Mouse (Mus musculus) hindbrain, embryonic 15.5 days (tissue): ENCODE results near the gene Tssc4. TPM values are rescaled to one million over a fixed set of nuclear protein-coding genes. Genes with fewer than 3 reads are reported as not detected.

Source experiments
- ATAC-seq: fragments of 200-750 bp; cut with Nextera tagmentation; 2 replicates; pipeline ENCODE4 v1.8.0; 2017; ENCODE audit warnings: low read depth, moderate number of reproducible peaks, moderate TSS enrichment; ENCODE audit not compliant: low FRiP score
- H3K27ac ChIP-seq: fragments of 300-500 bp; sonication (generic); replicated peaks from 2 replicates; pipeline ENCODE4 v1.5.1; 2015; ENCODE audit warnings: mild to moderate bottlenecking, inconsistent platforms
- H3K27me3 ChIP-seq: fragments of 300-500 bp; sonication (generic); 2 replicates; pipeline ENCODE4 v1.6.1; 2015; ENCODE audit warnings: control low read depth, inconsistent platforms
- H3K36me3 ChIP-seq: fragments of 300-500 bp; sonication (generic); 2 replicates; pipeline ENCODE4 v1.6.1; 2015; ENCODE audit warnings: control low read depth, inconsistent platforms
- H3K4me1 ChIP-seq: fragments of 300-500 bp; sonication (generic); replicated peaks from 2 replicates; pipeline ENCODE4 v1.6.1; 2015; ENCODE audit warnings: control low read depth, inconsistent platforms
- H3K4me2 ChIP-seq: fragments of 300-500 bp; sonication (generic); 2 replicates; pipeline ENCODE4 v1.6.1; 2015; ENCODE audit warnings: moderate library complexity, mild to moderate bottlenecking, inconsistent platforms
- H3K4me3 ChIP-seq: fragments of 300-500 bp; sonication (generic); 2 replicates; pipeline ENCODE4 v1.5.1; 2015; ENCODE audit warnings: mild to moderate bottlenecking, inconsistent platforms
- H3K9ac ChIP-seq: fragments of 300-500 bp; sonication (generic); 2 replicates; pipeline ENCODE4 v1.6.1; 2015; ENCODE audit warnings: inconsistent platforms
- H3K9me3 ChIP-seq: fragments of 300-500 bp; sonication (generic); 2 replicates; pipeline ENCODE4 v1.6.1; 2016; ENCODE audit warnings: control low read depth, inconsistent platforms
- WGBS: fragments of 180-500 bp; shearing (Covaris S2); methylation state at CpG from one replicate; pipeline ENCODE4 v1.1.7; 2015; 5-methylcytosine and 5-hydroxymethylcytosine counted together
- polyA plus RNA-seq: library from polyadenylated mRNA; unstranded; fragments of >200 nt; fragmentation: Nextera tagmentation; extraction: Ambion mirVana; gene quantifications from 2 replicates; pipeline ENCODE4 v1.2.1, GENCODE M21; 2015

The Tssc4 gene
- polyA plus RNA-seq, 1 experiment from 2014 or later = 99.2 TPM

- H3K9ac ChIP-seq = no peak overlapping the region
- no peak overlapping the region for H3K4me3 ChIP-seq
- H3K4me2 ChIP-seq = no peak overlapping the region; the same call in 1 of the 2 replicates
- no peaks in the 10 kb centered on the region for H3K27me3 ChIP-seq
- ATAC-seq = no peak
- peaks cover 9% of the 10 kb centered on the region; the same call in 1 of the 2 replicates for H3K36me3 ChIP-seq
- no peaks in the 10 kb centered on the region for H3K9me3 ChIP-seq
- peaks cover 69% of the 10 kb centered on the region for H3K4me1 ChIP-seq
- peak overlapping the region; percentile 35; the same call in 1 of the 2 replicates for H3K27ac ChIP-seq
- WGBS = 90% methylated on average over 9 of the region's 9 CpGs
Observed at GRCm38 (mm10) chr7:143057667-143058220, 11.3 kb upstream of the Tssc4 start.

- H3K9ac ChIP-seq = no peak overlapping the region
- no peak for ATAC-seq
- H3K4me3 ChIP-seq = no peak overlapping the region
- peak overlapping the region; percentile 35; the same call in 1 of the 2 replicates for H3K27ac ChIP-seq
- H3K4me1 ChIP-seq = peaks cover 69% of the 10 kb centered on the region
- no peaks in the 10 kb centered on the region for H3K27me3 ChIP-seq
- 80% methylated on average over 5 of the region's 5 CpGs for WGBS
- H3K9me3 ChIP-seq = no peaks in the 10 kb centered on the region
- no peak overlapping the region; the same call in 1 of the 2 replicates for H3K4me2 ChIP-seq
- H3K36me3 ChIP-seq = peaks cover 14% of the 10 kb centered on the region; the same call in 1 of the 2 replicates
Observed at GRCm38 (mm10) chr7:143058221-143058697, 10.8 kb upstream of the Tssc4 start.

GRCm38 (mm10) chr7:143059202-143059870 is 9.7 kb upstream of the Tssc4 start:
- Histone ChIP-seq H3K4me3 (no peak overlapping the region), H3K4me1 (peaks cover 59% of the 10 kb centered on the region), H3K27me3 (no peaks in the 10 kb centered on the region), H3K9me3 (no peaks in the 10 kb centered on the region), H3K27ac (peak overlapping the region; percentile 35; the same call in 1 of the 2 replicates), H3K4me2 (no peak overlapping the region), H3K36me3 (peaks cover 25% of the 10 kb centered on the region), H3K9ac (no peak overlapping the region)
- ATAC-seq = no peak
- 69% methylated on average over 5 of the region's 5 CpGs for WGBS

- 82% methylated on average over 2 of the region's 2 CpGs for WGBS
Observed at GRCm38 (mm10) chr7:143062704-143063103, 6.3 kb upstream of the Tssc4 start.

GRCm38 (mm10) chr7:143064226-143064625 is 4.8 kb upstream of the Tssc4 start:
- Histone ChIP-seq H3K4me2 (no peak overlapping the region), H3K27ac (peak overlapping the region; percentile 51), H3K27me3 (no peaks in the 10 kb centered on the region), H3K9me3 (no peaks in the 10 kb centered on the region), H3K36me3 (peaks cover 59% of the 10 kb centered on the region), H3K4me1 (peaks cover 26% of the 10 kb centered on the region), H3K9ac (no peak overlapping the region), H3K4me3 (no peak overlapping the region)
- no peak for ATAC-seq
- WGBS = 17% methylated on average over 6 of the region's 6 CpGs

More at GRCm38 (mm10) chr7:143062704-143063103, 6.3 kb upstream of the Tssc4 start:
- no peak overlapping the region for H3K4me3 ChIP-seq
- H3K4me1 ChIP-seq = peaks cover 30% of the 10 kb centered on the region
- no peaks in the 10 kb centered on the region for H3K27me3 ChIP-seq
- no peak overlapping the region for H3K27ac ChIP-seq
- ATAC-seq = no peak
- H3K9ac ChIP-seq = no peak overlapping the region
- peaks cover 55% of the 10 kb centered on the region for H3K36me3 ChIP-seq
- H3K4me2 ChIP-seq = no peak overlapping the region
- H3K9me3 ChIP-seq = no peaks in the 10 kb centered on the region

- Histone ChIP-seq H3K36me3 (peaks cover 59% of the 10 kb centered on the region), H3K27me3 (no peaks in the 10 kb centered on the region), H3K9me3 (no peaks in the 10 kb centered on the region), H3K4me2 (no peak overlapping the region), H3K4me1 (peaks cover 28% of the 10 kb centered on the region), H3K9ac (no peak overlapping the region), H3K4me3 (no peak overlapping the region), H3K27ac (no peak overlapping the region)
- WGBS = 97% methylated on average over 2 of the region's 2 CpGs
- ATAC-seq = no peak
Observed at GRCm38 (mm10) chr7:143065692-143066091, 3.4 kb upstream of the Tssc4 start.

- H3K27me3 ChIP-seq = no peaks in the 10 kb centered on the region
- peaks cover 32% of the 10 kb centered on the region for H3K4me1 ChIP-seq
- no peak overlapping the region for H3K9ac ChIP-seq
- H3K4me3 ChIP-seq = no peak overlapping the region
- H3K36me3 ChIP-seq = peaks cover 53% of the 10 kb centered on the region
- no peak overlapping the region for H3K4me2 ChIP-seq
- no peak for ATAC-seq
- no peaks in the 10 kb centered on the region for H3K9me3 ChIP-seq
- 48% methylated on average over 2 of the region's 2 CpGs for WGBS
- peak overlapping the region; percentile 97; the same call in 1 of the 2 replicates for H3K27ac ChIP-seq
Observed at GRCm38 (mm10) chr7:143067469-143067868, 1.6 kb upstream of the Tssc4 start.

- Histone ChIP-seq H3K9me3 (no peaks in the 10 kb centered on the region), H3K4me1 (peaks cover 29% of the 10 kb centered on the region), H3K9ac (no peak overlapping the region), H3K27ac (peak overlapping the region; percentile 97), H3K4me3 (peak overlapping the region; percentile 90), H3K4me2 (peak overlapping the region; percentile 78), H3K27me3 (no peaks in the 10 kb centered on the region), H3K36me3 (peaks cover 48% of the 10 kb centered on the region)
- WGBS = 61% methylated on average over 3 of the region's 3 CpGs
- ATAC-seq = no peak
Observed at GRCm38 (mm10) chr7:143067897-143068296, 1.2 kb upstream of the Tssc4 start.

GRCm38 (mm10) chr7:143068316-143068881 is 650 bp upstream of the Tssc4 start:
- H3K36me3 ChIP-seq = peaks cover 44% of the 10 kb centered on the region
- no peaks in the 10 kb centered on the region for H3K9me3 ChIP-seq
- no peak; the same call in 1 of the 2 replicates for ATAC-seq
- peak overlapping the region; percentile 78 for H3K4me2 ChIP-seq
- H3K27me3 ChIP-seq = no peaks in the 10 kb centered on the region
- WGBS = 35% methylated on average over 13 of the region's 13 CpGs
- H3K9ac ChIP-seq = peak overlapping the region; percentile 54
- peak overlapping the region; percentile 97 for H3K27ac ChIP-seq
- peak overlapping the region; percentile 90 for H3K4me3 ChIP-seq
- H3K4me1 ChIP-seq = peaks cover 29% of the 10 kb centered on the region

GRCm38 (mm10) chr7:143069751-143070400 is 827 bp downstream of the Tssc4 start:
- 13% methylated on average over 30 of the region's 30 CpGs for WGBS
- Histone ChIP-seq H3K27ac (peak overlapping the region; percentile 88), H3K9ac (peak overlapping the region; percentile 87), H3K4me1 (peaks cover 29% of the 10 kb centered on the region), H3K9me3 (no peaks in the 10 kb centered on the region), H3K36me3 (peaks cover 29% of the 10 kb centered on the region), H3K27me3 (no peaks in the 10 kb centered on the region), H3K4me3 (peak overlapping the region; percentile 90), H3K4me2 (peak overlapping the region; percentile 98)
- no peak for ATAC-seq

- Histone ChIP-seq H3K9ac (peak overlapping the region; percentile 87; the same call in 1 of the 2 replicates), H3K4me1 (peaks cover 29% of the 10 kb centered on the region)
- WGBS = 92% methylated on average over 10 of the region's 10 CpGs
Observed at GRCm38 (mm10) chr7:143070506-143071070, 1.5 kb downstream of the Tssc4 start.

More at GRCm38 (mm10) chr7:143070506-143071070, 1.5 kb downstream of the Tssc4 start:
- Histone ChIP-seq H3K36me3 (peaks cover 23% of the 10 kb centered on the region), H3K27ac (no peak overlapping the region), H3K27me3 (no peaks in the 10 kb centered on the region), H3K4me3 (peak overlapping the region; percentile 90), H3K9me3 (no peaks in the 10 kb centered on the region), H3K4me2 (peak overlapping the region; percentile 98)
- ATAC-seq = no peak
